Mouse (Mus musculus) megakaryocyte, embryonic 14.5 days (primary cell): Measurements from ENCODE around the gene Mis12. TPM values are rescaled to one million over a fixed set of nuclear protein-coding genes. Genes with fewer than 3 reads are reported as not detected.
A peak's percentile ranks its signal among the peaks of the same experiment; 100 is the strongest.

Source experiments
- H3K27me3 ChIP-seq: replicated peaks from 2 replicates; pipeline ENCODE3; 2012; ENCODE audit warnings: inconsistent platforms
- H3K36me3 ChIP-seq: replicated peaks from 2 replicates; pipeline ENCODE3; 2012; ENCODE audit warnings: low read length, inconsistent platforms, mixed read lengths
- H3K4me1 ChIP-seq: 2 replicates; pipeline ENCODE4 v1.6.1; 2012; ENCODE audit warnings: inconsistent platforms
- H3K4me3 ChIP-seq: replicated peaks from 2 replicates; pipeline ENCODE3; 2012; ENCODE audit warnings: moderate library complexity, mild to moderate bottlenecking, inconsistent platforms
- H3K9me3 ChIP-seq: 2 replicates; pipeline ENCODE4 v1.6.1; 2012; ENCODE audit warnings: inconsistent platforms
- FLI1 ChIP-seq: IDR thresholded peaks from 2 replicates; pipeline ENCODE4 v1.6.1; 2012; ENCODE audit warnings: low read length, inconsistent platforms, mixed read lengths
- GATA1 ChIP-seq: IDR thresholded peaks from 3 replicates; pipeline ENCODE4 v1.6.1; 2012; ENCODE audit warnings: mixed read lengths, low read length, inconsistent platforms, borderline replicate concordance
- polyA plus RNA-seq: library from polyadenylated mRNA; stranded (reverse); fragments of >175 nt; gene quantifications from 2 replicates; pipeline ENCODE4 v1.2.3, GENCODE M21; 2012; ENCODE audit warnings: low replicate concordance; ENCODE audit not compliant: insufficient read depth

The Mis12 gene
- polyA plus RNA-seq, 1 experiment: 1.4 TPM

- H3K4me3 ChIP-seq: peak overlapping the region; percentile 44
- no peaks in the 10 kb centered on the region for H3K9me3 ChIP-seq
- no peaks in the 10 kb centered on the region for H3K27me3 ChIP-seq
- TF ChIP-seq FLI1: no peak
- no peak for TF ChIP-seq GATA1
- peaks cover 77% of the 10 kb centered on the region for H3K36me3 ChIP-seq
- H3K4me1 ChIP-seq: peaks cover 38% of the 10 kb centered on the region
These were observed 38.5 kb upstream of the Mis12 start for GRCm38 (mm10) chr11:70980751-70981510.

GRCm38 (mm10) chr11:70982030-70982429, 37.4 kb upstream of the Mis12 start:
- Histone ChIP-seq H3K4me3 (peak overlapping the region; percentile 98), H3K4me1 (peaks cover 46% of the 10 kb centered on the region), H3K27me3 (no peaks in the 10 kb centered on the region), H3K36me3 (peaks cover 77% of the 10 kb centered on the region), H3K9me3 (no peaks in the 10 kb centered on the region)
- no peak for TF ChIP-seq GATA1
- no peak for TF ChIP-seq FLI1

GRCm38 (mm10) chr11:70982557-70983228, 36.7 kb upstream of the Mis12 start, which contains the start of gene C1qbp:
Gene C1qbp, minus strand, starts transcription at chr11:70983026.
- TF ChIP-seq FLI1 (no peak), GATA1 (no peak)
- Histone ChIP-seq H3K9me3 (no peaks in the 10 kb centered on the region), H3K4me1 (peaks cover 48% of the 10 kb centered on the region), H3K4me3 (peak within 1 kb of the TSS; percentile 98), H3K36me3 (peaks cover 77% of the 10 kb centered on the region), H3K27me3 (no peaks in the 10 kb centered on the region)

- no peak for TF ChIP-seq FLI1
- no peak for TF ChIP-seq GATA1
- Histone ChIP-seq H3K36me3 (peaks cover 57% of the 10 kb centered on the region), H3K27me3 (no peaks in the 10 kb centered on the region), H3K4me1 (peaks cover 29% of the 10 kb centered on the region), H3K9me3 (no peaks in the 10 kb centered on the region), H3K4me3 (no peak overlapping the region)
These were observed 18.2 kb upstream of the Mis12 start for GRCm38 (mm10) chr11:71001167-71001566.

- no peaks in the 10 kb centered on the region for H3K27me3 ChIP-seq
- H3K4me3 ChIP-seq: peak overlapping the region; percentile 95
- no peaks in the 10 kb centered on the region for H3K9me3 ChIP-seq
- no peak for TF ChIP-seq GATA1
- no peak for TF ChIP-seq FLI1
- peaks cover 34% of the 10 kb centered on the region for H3K4me1 ChIP-seq
- H3K36me3 ChIP-seq: peaks cover 55% of the 10 kb centered on the region
These were observed 15.6 kb upstream of the Mis12 start for GRCm38 (mm10) chr11:71003611-71004315.

GRCm38 (mm10) chr11:71004316-71004773, 15.1 kb upstream of the Mis12 start, which contains the start of gene Dhx33:
Gene Dhx33, minus strand, starts transcription at chr11:71004437.
- H3K4me3 ChIP-seq: peak within 1 kb of the TSS; percentile 95
- peaks cover 55% of the 10 kb centered on the region for H3K36me3 ChIP-seq
- H3K9me3 ChIP-seq: no peaks in the 10 kb centered on the region
- no peaks in the 10 kb centered on the region for H3K27me3 ChIP-seq
- TF ChIP-seq GATA1 (no peak), FLI1 (no peak)
- peaks cover 40% of the 10 kb centered on the region for H3K4me1 ChIP-seq

GRCm38 (mm10) chr11:71005046-71005445, 14.4 kb upstream of the Mis12 start:
- Histone ChIP-seq H3K4me3 (peak overlapping the region; percentile 95), H3K4me1 (peaks cover 42% of the 10 kb centered on the region), H3K36me3 (peaks cover 55% of the 10 kb centered on the region), H3K9me3 (no peaks in the 10 kb centered on the region), H3K27me3 (no peaks in the 10 kb centered on the region)
- TF ChIP-seq GATA1 (no peak), FLI1 (no peak)

- no peaks in the 10 kb centered on the region for H3K9me3 ChIP-seq
- H3K4me1 ChIP-seq: peaks cover 32% of the 10 kb centered on the region
- H3K4me3 ChIP-seq: no peak overlapping the region
- H3K27me3 ChIP-seq: no peaks in the 10 kb centered on the region
- TF ChIP-seq FLI1 (no peak), GATA1 (no peak)
- H3K36me3 ChIP-seq: peaks cover 60% of the 10 kb centered on the region
These were observed 12.4 kb upstream of the Mis12 start for GRCm38 (mm10) chr11:71007026-71007425.

GRCm38 (mm10) chr11:71007831-71008230, 11.6 kb upstream of the Mis12 start:
- no peaks in the 10 kb centered on the region for H3K27me3 ChIP-seq
- TF ChIP-seq GATA1 (no peak), FLI1 (no peak)
- H3K4me3 ChIP-seq: no peak overlapping the region
- H3K9me3 ChIP-seq: no peaks in the 10 kb centered on the region
- peaks cover 24% of the 10 kb centered on the region for H3K4me1 ChIP-seq
- peaks cover 66% of the 10 kb centered on the region for H3K36me3 ChIP-seq

GRCm38 (mm10) chr11:71008321-71008720, 11.1 kb upstream of the Mis12 start:
- H3K27me3 ChIP-seq: no peaks in the 10 kb centered on the region
- TF ChIP-seq FLI1 (no peak), GATA1 (no peak)
- H3K9me3 ChIP-seq: no peaks in the 10 kb centered on the region
- peaks cover 71% of the 10 kb centered on the region for H3K36me3 ChIP-seq
- peaks cover 19% of the 10 kb centered on the region for H3K4me1 ChIP-seq
- no peak overlapping the region for H3K4me3 ChIP-seq
